Mouse (Mus musculus): Measurements from ENCODE around the gene Fgfr1op.

DNA sequence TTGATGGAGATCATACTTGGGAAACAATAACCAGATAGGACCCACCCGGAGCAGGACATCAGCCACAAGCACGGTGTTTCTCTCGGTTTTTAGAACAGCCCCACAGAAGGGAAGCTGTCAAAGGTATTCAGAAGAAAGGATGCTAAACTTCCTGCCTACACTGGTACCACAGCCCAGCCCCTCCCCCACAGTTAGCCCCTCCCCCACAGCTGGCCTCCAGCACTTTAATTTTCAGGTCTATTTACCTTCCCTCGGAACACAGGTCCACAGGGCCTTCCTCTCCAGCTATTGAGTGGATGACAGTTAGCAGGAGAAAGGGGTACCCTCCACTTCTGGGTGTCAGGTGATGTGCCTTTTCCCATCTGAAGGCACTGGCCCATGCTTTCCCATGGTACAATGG lies 75.2 kb downstream of the Fgfr1op start:
- TF ChIP-seq CTCF (IDR thresholded peaks at IDR 0.05; ENCODE audit: borderline replicate concordance, insufficient read depth, low read length) (no peak), POLR2A (IDR thresholded peaks at IDR 0.05; ENCODE audit: low read depth, low read length) (no peak)
